Mouse (Mus musculus) CH12.LX (cell line): ENCODE data around the gene Plp2. TPM values are rescaled to one million over a fixed set of nuclear protein-coding genes. Genes with fewer than 3 reads are reported as not detected.

Experiments used
- DNase-seq: peaks from one replicate; pipeline ENCODE4 v3.0.0-alpha.2; 2013; ENCODE audit errors: extremely low read depth
- H3K27ac ChIP-seq: 2 replicates; pipeline ENCODE4 v1.5.1; 2012; ENCODE audit warnings: low read depth, mild to moderate bottlenecking, control low read depth, moderate library complexity; ENCODE audit not compliant: insufficient read depth
- H3K27me3 ChIP-seq: replicated peaks from 2 replicates; pipeline ENCODE3; 2012; ENCODE audit warnings: inconsistent platforms
- H3K36me3 ChIP-seq, 2 experiments: replicated peaks in 1 of 2; 2 replicates each; pipeline versions ENCODE3 to v1.6.1; 2012; ENCODE audit warnings: inconsistent platforms in 1 of 2, low read length in 1 of 2, mild to moderate bottlenecking in 1 of 2, mixed read lengths in 1 of 2, moderate library complexity in 1 of 2; ENCODE audit not compliant: control insufficient read depth in 1 of 2, insufficient read depth in 1 of 2
- H3K4me1 ChIP-seq, 2 experiments: 2 replicates each; pipeline ENCODE4 v1.6.1; 2012; ENCODE audit warnings: inconsistent platforms in 1 of 2, moderate library complexity in 1 of 2; ENCODE audit not compliant: insufficient read depth in 2 of 2, control insufficient read depth in 1 of 2
- H3K4me2 ChIP-seq: 2 replicates; pipeline ENCODE4 v1.6.1; 2012; ENCODE audit warnings: low read depth, mild to moderate bottlenecking, control low read depth; ENCODE audit not compliant: poor library complexity, insufficient read depth, severe bottlenecking
- H3K4me3 ChIP-seq, 3 experiments: fragments of 150-350 bp in 1 of 3; sonication (generic) in 1 of 3; replicated peaks in 1 of 3; 2 replicates each; pipeline versions ENCODE3 to v1.5.1; 2011 to 2012; ENCODE audit warnings: low read depth in 2 of 3, low read length in 2 of 3, mild to moderate bottlenecking in 2 of 3, moderate library complexity in 2 of 3, control low read depth in 1 of 3, improper control_type of control experiment in 1 of 3, inconsistent platforms in 1 of 3, mixed read lengths in 1 of 3; ENCODE audit not compliant: poor library complexity in 1 of 3
- H3K79me2 ChIP-seq: replicated peaks from 2 replicates; pipeline ENCODE4 v1.6.1; 2012; ENCODE audit warnings: mild to moderate bottlenecking, moderate library complexity; ENCODE audit not compliant: control insufficient read depth, poor library complexity, insufficient read depth, severe bottlenecking; ENCODE audit errors: extremely low read depth
- H3K9ac ChIP-seq: 2 replicates; pipeline ENCODE4 v1.6.1; 2012; ENCODE audit warnings: low read depth, mild to moderate bottlenecking, control low read depth, moderate library complexity; ENCODE audit not compliant: insufficient read depth
- H3K9me3 ChIP-seq: replicated peaks from 2 replicates; pipeline ENCODE3; 2012; ENCODE audit warnings: low read length, inconsistent platforms, mixed read lengths
- BHLHE40 ChIP-seq: IDR thresholded peaks from 2 replicates; pipeline ENCODE4 v1.6.1; 2011; ENCODE audit warnings: mild to moderate bottlenecking, low read depth, low read length, improper control_type of control experiment
- E2F4 ChIP-seq: IDR thresholded peaks from 2 replicates; pipeline ENCODE4 v1.6.1; 2011; ENCODE audit warnings: low read depth, low read length, improper control_type of control experiment; ENCODE audit not compliant: insufficient replicate concordance
- ELF1 ChIP-seq: IDR thresholded peaks from 2 replicates; pipeline ENCODE4 v1.6.1; 2014; ENCODE audit warnings: low read depth, mild to moderate bottlenecking, inconsistent platforms, low read length, improper control_type of control experiment
- ETS1 ChIP-seq: conservative IDR thresholded peaks from 2 replicates; pipeline ENCODE4 v1.6.1; 2012; ENCODE audit warnings: low read depth, mild to moderate bottlenecking, inconsistent platforms, low read length, improper control_type of control experiment, moderate library complexity
- HCFC1 ChIP-seq: IDR thresholded peaks from 2 replicates; pipeline ENCODE4 v1.6.1; 2012; ENCODE audit warnings: low read depth, mild to moderate bottlenecking, inconsistent platforms, low read length, improper control_type of control experiment
- JUN ChIP-seq: IDR thresholded peaks from 2 replicates; pipeline ENCODE4 v1.6.1; 2011; ENCODE audit warnings: low read depth, mild to moderate bottlenecking, low read length, improper control_type of control experiment, moderate library complexity; ENCODE audit not compliant: insufficient read depth
- MEF2A ChIP-seq: IDR thresholded peaks from 2 replicates; pipeline ENCODE4 v1.6.1; 2014; ENCODE audit warnings: low read depth, mild to moderate bottlenecking, inconsistent platforms, low read length, improper control_type of control experiment, borderline replicate concordance
- MXI1 ChIP-seq: IDR thresholded peaks from 2 replicates; pipeline ENCODE4 v1.6.1; 2011; ENCODE audit warnings: mild to moderate bottlenecking, low read depth, low read length, improper control_type of control experiment
- TBP ChIP-seq: conservative IDR thresholded peaks from 2 replicates; pipeline ENCODE4 v1.6.1; 2011; ENCODE audit warnings: low read depth, low read length, improper control_type of control experiment
- TCF12 ChIP-seq: IDR thresholded peaks from 2 replicates; pipeline ENCODE4 v1.6.1; 2014; ENCODE audit warnings: low read depth, mild to moderate bottlenecking, inconsistent platforms, low read length, improper control_type of control experiment
- ZNF384 ChIP-seq: IDR thresholded peaks from 2 replicates; pipeline ENCODE4 v1.6.1; 2012; ENCODE audit warnings: low read depth, low read length, improper control_type of control experiment, inconsistent platforms
- dilution Hi-C: fragments of 300-500 bp; cut with MboI; formaldehyde crosslinking; loops from 2 replicates; pipeline ENCODE4 v1.14.3; 2020; ENCODE audit warnings: low sequenced_read_pairs; ENCODE audit not compliant: extremely low pct_unique_long_range_greater_than_20kb, extremely low pct_ligation_motif_present
- in situ Hi-C: fragments of 300-500 bp; cut with MboI; formaldehyde crosslinking; loops from 3 replicates; pipeline ENCODE4 v1.14.3; 2019; ENCODE audit warnings: low sequenced_read_pairs, low pct_ligation_motif_present, low pct_unique_long_range_greater_than_20kb, mixed read lengths
- polyA plus RNA-seq: library from polyadenylated mRNA; unstranded; fragments of >175 nt; gene quantifications from 2 replicates; pipeline ENCODE4 v1.2.1, GENCODE M21; 2012; ENCODE audit warnings: low read depth; ENCODE audit not compliant: insufficient read length
- total RNA-seq, 2 experiments: library from RNA; depleted of rRNA; stranded (reverse); fragments of 300-350 nt in 1 of 2; fragments of >200 nt in 1 of 2; gene quantifications; 2 replicates each; pipeline ENCODE4 v1.2.3; 2012 to 2014

Gene Plp2
- total and polyA plus RNA-seq, 3 experiments = 163 to 247 (median 173) TPM

- H3K27ac ChIP-seq = no peak overlapping the region
- no peaks in the 10 kb centered on the region for H3K79me2 ChIP-seq
- no peaks in the 10 kb centered on the region for H3K9me3 ChIP-seq
- no peak overlapping the region for H3K9ac ChIP-seq
- peaks cover 5% of the 10 kb centered on the region for H3K27me3 ChIP-seq
- in situ Hi-C loops = no loop called here
- TF ChIP-seq TBP = no peak
- no peak for TF ChIP-seq ETS1
- TF ChIP-seq BHLHE40 = no peak
- TF ChIP-seq E2F4 = no peak
- TF ChIP-seq MEF2A = no peak
- no peak for TF ChIP-seq HCFC1
- TF ChIP-seq TCF12 = no peak
- TF ChIP-seq JUN = no peak
- no peak for TF ChIP-seq ZNF384
- dilution Hi-C loops = no loop called here
- H3K4me3 ChIP-seq = no peak overlapping the region
- DNase-seq = no peak
- peaks cover 0 to 4% of the 10 kb centered on the region in 2 experiments; a peak in 1 of 4 replicates for H3K4me1 ChIP-seq
- no peak overlapping the region for H3K4me2 ChIP-seq
- H3K36me3 ChIP-seq = no peaks in the 10 kb centered on the region
Observed at GRCm38 (mm10) chrX:7635101-7635500, 36.1 kb downstream of the Plp2 start.

GRCm38 (mm10) chrX:7632560-7632959 is 38.6 kb downstream of the Plp2 start:
- H3K27ac ChIP-seq = no peak overlapping the region
- no peaks in the 10 kb centered on the region for H3K36me3 ChIP-seq
- H3K9me3 ChIP-seq = no peaks in the 10 kb centered on the region
- H3K4me3 ChIP-seq = no peak overlapping the region
- no peaks in the 10 kb centered on the region for H3K27me3 ChIP-seq
- DNase-seq = no peak
- H3K4me1 ChIP-seq = no peaks in the 10 kb centered on the region
- no peak overlapping the region for H3K4me2 ChIP-seq
- no peaks in the 10 kb centered on the region for H3K79me2 ChIP-seq
- H3K9ac ChIP-seq = no peak overlapping the region
- in situ Hi-C loops (no loop called here), dilution Hi-C loops (no loop called here)
- peak; percentile 38; the same call in 1 of the 2 replicates for TF ChIP-seq ELF1
- no peak for TF ChIP-seq MXI1

Other genes with a start within 250 kb of the Plp2 start
Only the 20 nearest of the 23 such genes appear.
- gene Foxp3, start 97.7 kb downstream of the Plp2 start, total RNA-seq (2012; rRNA removed) = 0.38 and 0.55 TPM in 2 replicates
- gene Foxp3, start 97.7 kb downstream of the Plp2 start, total RNA-seq (2014; rRNA removed) = not detected in 2 replicates
- 0.21 and 0.40 TPM in 2 replicates for gene Foxp3, start 97.7 kb downstream of the Plp2 start, polyA plus RNA-seq
- gene Ppp1r3f, start 97.1 kb downstream of the Plp2 start, total RNA-seq (2012; rRNA removed) = 0.29 and 0.51 TPM in 2 replicates
- gene Ppp1r3f, start 97.1 kb downstream of the Plp2 start, total RNA-seq (2014; rRNA removed) = 0.13 TPM in 1 of 2 replicates, not detected in the other
- 0.16 and 0.57 TPM in 2 replicates for gene Ppp1r3f, start 97.1 kb downstream of the Plp2 start, polyA plus RNA-seq
- 32.4 and 34.7 TPM in 2 replicates for gene Ccdc22, start 65.9 kb downstream of the Plp2 start, total RNA-seq (2012; rRNA removed)
- gene Ccdc22, start 65.9 kb downstream of the Plp2 start, total RNA-seq (2014; rRNA removed) = 24.4 and 26.0 TPM in 2 replicates
- 23.9 and 26.2 TPM in 2 replicates for gene Ccdc22, start 65.9 kb downstream of the Plp2 start, polyA plus RNA-seq
- 0.17 and 0.21 TPM in 2 replicates for gene Cacna1f, start 64.3 kb downstream of the Plp2 start, total RNA-seq (2012; rRNA removed)
- not detected in 2 replicates for gene Cacna1f, start 64.3 kb downstream of the Plp2 start, total RNA-seq (2014; rRNA removed)
- 0.07 TPM in 1 of 2 replicates, not detected in the other for gene Cacna1f, start 64.3 kb downstream of the Plp2 start, polyA plus RNA-seq
- gene Syp, start 32.9 kb downstream of the Plp2 start, total RNA-seq (2012; rRNA removed) = 0.80 and 1.2 TPM in 2 replicates
- gene Syp, start 32.9 kb downstream of the Plp2 start, total RNA-seq (2014; rRNA removed) = 0.27 TPM in 2 replicates
- gene Syp, start 32.9 kb downstream of the Plp2 start, polyA plus RNA-seq = 0.65 and 0.74 TPM in 2 replicates
- gene Prickle3, start 14.1 kb downstream of the Plp2 start, total RNA-seq (2012; rRNA removed) = 3.9 and 4.5 TPM in 2 replicates
- gene Prickle3, start 14.1 kb downstream of the Plp2 start, total RNA-seq (2014; rRNA removed) = 2.2 and 2.3 TPM in 2 replicates
- 12.5 and 13.7 TPM in 2 replicates for gene Prickle3, start 14.1 kb downstream of the Plp2 start, polyA plus RNA-seq
- gene Magix, start 9.9 kb upstream of the Plp2 start, total RNA-seq (2012; rRNA removed) = 0.13 TPM in 1 of 2 replicates, not detected in the other
- not detected in 2 replicates for gene Magix, start 9.9 kb upstream of the Plp2 start, total RNA-seq (2014; rRNA removed)
- gene Magix, start 9.9 kb upstream of the Plp2 start, polyA plus RNA-seq = not detected in 2 replicates
- 14.6 and 16.8 TPM in 2 replicates for gene Gpkow, start 25.7 kb upstream of the Plp2 start, total RNA-seq (2012; rRNA removed)
- 6.6 and 9.3 TPM in 2 replicates for gene Gpkow, start 25.7 kb upstream of the Plp2 start, total RNA-seq (2014; rRNA removed)
- gene Gpkow, start 25.7 kb upstream of the Plp2 start, polyA plus RNA-seq = 32.2 and 35.3 TPM in 2 replicates
- 13.9 and 21.4 TPM in 2 replicates for gene Wdr45, start 42.9 kb upstream of the Plp2 start, total RNA-seq (2012; rRNA removed)
- gene Wdr45, start 42.9 kb upstream of the Plp2 start, total RNA-seq (2014; rRNA removed) = 19.4 and 24.1 TPM in 2 replicates
- gene Wdr45, start 42.9 kb upstream of the Plp2 start, polyA plus RNA-seq = 18.0 and 21.7 TPM in 2 replicates
- 0.47 TPM in 1 of 2 replicates, not detected in the other for gene Gm45208, start 50.9 kb upstream of the Plp2 start, total RNA-seq (2012; rRNA removed)
- not detected in 2 replicates for gene Gm45208, start 50.9 kb upstream of the Plp2 start, total RNA-seq (2014; rRNA removed)
- gene Gm45208, start 50.9 kb upstream of the Plp2 start, polyA plus RNA-seq = 13.0 and 13.1 TPM in 2 replicates
- 41.8 and 49.1 TPM in 2 replicates for gene Praf2, start 57.0 kb upstream of the Plp2 start, total RNA-seq (2012; rRNA removed)
- gene Praf2, start 57.0 kb upstream of the Plp2 start, total RNA-seq (2014; rRNA removed) = 25.7 and 26.9 TPM in 2 replicates
- 40.5 and 40.6 TPM in 2 replicates for gene Praf2, start 57.0 kb upstream of the Plp2 start, polyA plus RNA-seq
- 3.6 and 6.9 TPM in 2 replicates for gene Ccdc120, start 79.5 kb upstream of the Plp2 start, total RNA-seq (2012; rRNA removed)
- 3.5 and 4.4 TPM in 2 replicates for gene Ccdc120, start 79.5 kb upstream of the Plp2 start, total RNA-seq (2014; rRNA removed)
- 6.9 and 9.0 TPM in 2 replicates for gene Ccdc120, start 79.5 kb upstream of the Plp2 start, polyA plus RNA-seq
- 12.9 and 15.9 TPM in 2 replicates for gene Tfe3, start 91.2 kb upstream of the Plp2 start, total RNA-seq (2012; rRNA removed)
- 6.7 and 8.3 TPM in 2 replicates for gene Tfe3, start 91.2 kb upstream of the Plp2 start, total RNA-seq (2014; rRNA removed)
- gene Tfe3, start 91.2 kb upstream of the Plp2 start, polyA plus RNA-seq = 26.0 TPM in 2 replicates
- gene Gripap1, start 118.4 kb upstream of the Plp2 start, total RNA-seq (2012; rRNA removed) = 25.5 and 27.1 TPM in 2 replicates
- 15.7 and 19.9 TPM in 2 replicates for gene Gripap1, start 118.4 kb upstream of the Plp2 start, total RNA-seq (2014; rRNA removed)
- 49.4 and 53.1 TPM in 2 replicates for gene Gripap1, start 118.4 kb upstream of the Plp2 start, polyA plus RNA-seq
- 0.38 and 0.51 TPM in 2 replicates for gene Kcnd1, start 150.9 kb upstream of the Plp2 start, total RNA-seq (2012; rRNA removed)
- 0.57 and 0.63 TPM in 2 replicates for gene Kcnd1, start 150.9 kb upstream of the Plp2 start, total RNA-seq (2014; rRNA removed)
- gene Kcnd1, start 150.9 kb upstream of the Plp2 start, polyA plus RNA-seq = 3.1 and 3.4 TPM in 2 replicates
- 46.6 and 67.8 TPM in 2 replicates for gene Otud5, start 170.0 kb upstream of the Plp2 start, total RNA-seq (2012; rRNA removed)
- 58.0 and 61.5 TPM in 2 replicates for gene Otud5, start 170.0 kb upstream of the Plp2 start, total RNA-seq (2014; rRNA removed)
- gene Otud5, start 170.0 kb upstream of the Plp2 start, polyA plus RNA-seq = 92.7 and 101 TPM in 2 replicates
- gene Pim2, start 206.9 kb upstream of the Plp2 start, total RNA-seq (2012; rRNA removed) = 102 and 177 TPM in 2 replicates
- gene Pim2, start 206.9 kb upstream of the Plp2 start, total RNA-seq (2014; rRNA removed) = 91.7 and 119 TPM in 2 replicates
- gene Pim2, start 206.9 kb upstream of the Plp2 start, polyA plus RNA-seq = 146 and 171 TPM in 2 replicates
- 28.8 and 30.6 TPM in 2 replicates for gene Slc35a2, start 212.6 kb upstream of the Plp2 start, total RNA-seq (2012; rRNA removed)
- 15.2 and 21.2 TPM in 2 replicates for gene Slc35a2, start 212.6 kb upstream of the Plp2 start, total RNA-seq (2014; rRNA removed)
- gene Slc35a2, start 212.6 kb upstream of the Plp2 start, polyA plus RNA-seq = 25.5 and 26.4 TPM in 2 replicates
- 94.3 and 103 TPM in 2 replicates for gene Pqbp1, start 227.9 kb upstream of the Plp2 start, total RNA-seq (2012; rRNA removed)
- 96.6 and 101 TPM in 2 replicates for gene Pqbp1, start 227.9 kb upstream of the Plp2 start, total RNA-seq (2014; rRNA removed)
- 119 and 130 TPM in 2 replicates for gene Pqbp1, start 227.9 kb upstream of the Plp2 start, polyA plus RNA-seq
- gene Timm17b, start 228.0 kb upstream of the Plp2 start, total RNA-seq (2012; rRNA removed) = 37.6 and 38.8 TPM in 2 replicates
- 25.8 and 33.1 TPM in 2 replicates for gene Timm17b, start 228.0 kb upstream of the Plp2 start, total RNA-seq (2014; rRNA removed)
- gene Timm17b, start 228.0 kb upstream of the Plp2 start, polyA plus RNA-seq = 75.9 and 76.7 TPM in 2 replicates